Mouse (Mus musculus) heart, embryonic 12.5 days (tissue): ENCODE measurements at regions not wholly inside any gene's neighbourhood (a gene's known extent, or its start where the extent isn't known, plus 50 kb on each side); places are given as distances from the start of the nearest gene placed in this dataset.

Source experiments
- ATAC-seq: fragments of 200-750 bp; cut with Nextera tagmentation; 2 replicates; pipeline ENCODE4 v1.8.0; 2017; ENCODE audit warnings: moderate TSS enrichment, moderate library complexity; ENCODE audit not compliant: insufficient number of reproducible peaks, low FRiP score
- H3K27ac ChIP-seq: fragments of 300-500 bp; sonication (generic); 2 replicates; pipeline ENCODE4 v1.5.1; 2016; ENCODE audit warnings: mild to moderate bottlenecking, moderate library complexity; ENCODE audit not compliant: poor library complexity, severe bottlenecking
- H3K27me3 ChIP-seq: fragments of 300-500 bp; sonication (generic); replicated peaks from 2 replicates; pipeline ENCODE4 v1.6.1; 2016; ENCODE audit warnings: mild to moderate bottlenecking, moderate library complexity
- H3K36me3 ChIP-seq: fragments of 300-500 bp; sonication (generic); 2 replicates; pipeline ENCODE4 v1.6.1; 2016; ENCODE audit warnings: mild to moderate bottlenecking, moderate library complexity
- H3K4me1 ChIP-seq: fragments of 300-500 bp; sonication (generic); replicated peaks from 2 replicates; pipeline ENCODE4 v1.6.1; 2016; ENCODE audit warnings: mild to moderate bottlenecking
- H3K4me2 ChIP-seq: fragments of 300-500 bp; sonication (generic); 2 replicates; pipeline ENCODE4 v1.6.1; 2016; ENCODE audit warnings: mild to moderate bottlenecking, moderate library complexity
- H3K4me3 ChIP-seq: fragments of 300-500 bp; sonication (generic); 2 replicates; pipeline ENCODE4 v1.5.1; 2016; ENCODE audit warnings: mild to moderate bottlenecking
- H3K9ac ChIP-seq: fragments of 300-500 bp; sonication (generic); 2 replicates; pipeline ENCODE4 v1.6.1; 2016; ENCODE audit warnings: mild to moderate bottlenecking, moderate library complexity
- H3K9me3 ChIP-seq: fragments of 300-500 bp; sonication (generic); replicated peaks from 2 replicates; pipeline ENCODE4 v1.6.1; 2016; ENCODE audit warnings: mild to moderate bottlenecking, moderate library complexity
- WGBS: fragments of 180-500 bp; shearing (Covaris S2); methylation state at CpG from one replicate; pipeline ENCODE4 v1.1.7; 2016; 5-methylcytosine and 5-hydroxymethylcytosine counted together

- ATAC-seq = no peak
- no peak overlapping the region for H3K27ac ChIP-seq
- WGBS = 82% methylated on average over 12 of the region's 12 CpGs
Observed at GRCm38 (mm10) chr13:101427426-101428221, 340.4 kb downstream of the Pik3r1 start.

GRCm38 (mm10) chr13:101426461-101426860 is 341.6 kb downstream of the Pik3r1 start:
- ATAC-seq = no peak
- Histone ChIP-seq H3K4me1 (peaks cover 4% of the 10 kb centered on the region), H3K27me3 (no peaks in the 10 kb centered on the region), H3K4me3 (no peak overlapping the region), H3K9ac (no peak overlapping the region), H3K9me3 (no peaks in the 10 kb centered on the region), H3K27ac (no peak overlapping the region), H3K36me3 (no peaks in the 10 kb centered on the region), H3K4me2 (no peak overlapping the region)
- 68% methylated on average over 5 of the region's 5 CpGs for WGBS

More at GRCm38 (mm10) chr13:101427426-101428221, 340.4 kb downstream of the Pik3r1 start:
- no peak overlapping the region for H3K9ac ChIP-seq
- H3K4me3 ChIP-seq = no peak overlapping the region
- no peaks in the 10 kb centered on the region for H3K36me3 ChIP-seq
- no peaks in the 10 kb centered on the region for H3K9me3 ChIP-seq
- H3K4me2 ChIP-seq = no peak overlapping the region
- H3K4me1 ChIP-seq = no peaks in the 10 kb centered on the region
- no peaks in the 10 kb centered on the region for H3K27me3 ChIP-seq

GRCm38 (mm10) chr13:101422082-101422481 is 345.9 kb downstream of the Pik3r1 start:
- 12% methylated on average over 3 of the region's 3 CpGs for WGBS
- no peak for ATAC-seq
- H3K27me3 ChIP-seq = no peaks in the 10 kb centered on the region
- no peak overlapping the region for H3K4me2 ChIP-seq
- H3K36me3 ChIP-seq = no peaks in the 10 kb centered on the region
- no peak overlapping the region for H3K4me3 ChIP-seq
- H3K9ac ChIP-seq = no peak overlapping the region
- H3K27ac ChIP-seq = no peak overlapping the region
- peaks cover 22% of the 10 kb centered on the region for H3K4me1 ChIP-seq
- no peaks in the 10 kb centered on the region for H3K9me3 ChIP-seq

GRCm38 (mm10) chr13:101419457-101420025 is 348.5 kb downstream of the Pik3r1 start:
- ATAC-seq = no peak
- H3K9me3 ChIP-seq = no peaks in the 10 kb centered on the region
- H3K9ac ChIP-seq = no peak overlapping the region

GRCm38 (mm10) chr13:101418272-101418671 is 349.7 kb downstream of the Pik3r1 start:
- no peaks in the 10 kb centered on the region for H3K27me3 ChIP-seq
- ATAC-seq = no peak
- no peaks in the 10 kb centered on the region for H3K36me3 ChIP-seq
- no peak overlapping the region for H3K9ac ChIP-seq
- 48% methylated on average over 6 of the region's 6 CpGs for WGBS
- no peaks in the 10 kb centered on the region for H3K9me3 ChIP-seq
- H3K4me3 ChIP-seq = no peak overlapping the region
- peaks cover 22% of the 10 kb centered on the region for H3K4me1 ChIP-seq
- H3K27ac ChIP-seq = no peak overlapping the region
- H3K4me2 ChIP-seq = 0 out of 2 replicates have a peak overlapping the region, but pooled peaks have one; percentile 13

More at GRCm38 (mm10) chr13:101419457-101420025, 348.5 kb downstream of the Pik3r1 start:
- Histone ChIP-seq H3K27ac (no peak overlapping the region), H3K4me1 (peaks cover 22% of the 10 kb centered on the region), H3K4me2 (no peak overlapping the region), H3K36me3 (no peaks in the 10 kb centered on the region), H3K27me3 (no peaks in the 10 kb centered on the region), H3K4me3 (no peak overlapping the region)
- WGBS = 69% methylated on average over 7 of the region's 7 CpGs

GRCm38 (mm10) chr13:101408885-101409284 is 359.1 kb downstream of the Pik3r1 start:
- no peak overlapping the region for H3K4me3 ChIP-seq
- no peaks in the 10 kb centered on the region for H3K9me3 ChIP-seq
- H3K4me2 ChIP-seq = no peak overlapping the region
- H3K36me3 ChIP-seq = no peaks in the 10 kb centered on the region
- no peak overlapping the region for H3K27ac ChIP-seq
- 80% methylated on average over 4 of the region's 4 CpGs for WGBS
- ATAC-seq = no peak
- H3K9ac ChIP-seq = no peak overlapping the region
- H3K4me1 ChIP-seq = no peaks in the 10 kb centered on the region
- no peaks in the 10 kb centered on the region for H3K27me3 ChIP-seq

GRCm38 (mm10) chr13:101407633-101408032 is 360.4 kb downstream of the Pik3r1 start:
- Histone ChIP-seq H3K36me3 (no peaks in the 10 kb centered on the region), H3K27me3 (no peaks in the 10 kb centered on the region), H3K4me1 (no peaks in the 10 kb centered on the region), H3K4me3 (no peak overlapping the region), H3K4me2 (no peak overlapping the region), H3K9me3 (no peaks in the 10 kb centered on the region), H3K27ac (no peak overlapping the region), H3K9ac (no peak overlapping the region)
- no peak for ATAC-seq
- WGBS = 86% methylated on average over 1 of the region's 1 CpGs

GRCm38 (mm10) chr13:101373581-101374189 is 394.3 kb downstream of the Pik3r1 start:
- no peaks in the 10 kb centered on the region for H3K36me3 ChIP-seq
- no peak overlapping the region for H3K9ac ChIP-seq
- H3K4me1 ChIP-seq = no peaks in the 10 kb centered on the region
- H3K4me3 ChIP-seq = no peak overlapping the region
- no peak overlapping the region for H3K27ac ChIP-seq
- ATAC-seq = no peak
- H3K4me2 ChIP-seq = no peak overlapping the region
- H3K9me3 ChIP-seq = no peaks in the 10 kb centered on the region
- WGBS = 84% methylated on average over 5 of the region's 5 CpGs
- no peaks in the 10 kb centered on the region for H3K27me3 ChIP-seq

GRCm38 (mm10) chr13:101371906-101372305 is 396.1 kb downstream of the Pik3r1 start:
- WGBS = 76% methylated on average over 1 of the region's 1 CpGs
- Histone ChIP-seq H3K9me3 (no peaks in the 10 kb centered on the region), H3K9ac (no peak overlapping the region), H3K4me1 (no peaks in the 10 kb centered on the region), H3K4me3 (no peak overlapping the region), H3K27me3 (no peaks in the 10 kb centered on the region), H3K27ac (no peak overlapping the region), H3K36me3 (no peaks in the 10 kb centered on the region), H3K4me2 (no peak overlapping the region)
- ATAC-seq = no peak

GRCm38 (mm10) chr13:101368170-101368569 is 399.8 kb downstream of the Pik3r1 start:
- Histone ChIP-seq H3K4me1 (no peaks in the 10 kb centered on the region), H3K27ac (no peak overlapping the region), H3K4me2 (no peak overlapping the region), H3K36me3 (no peaks in the 10 kb centered on the region), H3K4me3 (no peak overlapping the region), H3K27me3 (no peaks in the 10 kb centered on the region), H3K9me3 (no peaks in the 10 kb centered on the region), H3K9ac (no peak overlapping the region)
- WGBS = 59% methylated on average over 5 of the region's 5 CpGs
- no peak for ATAC-seq

- Histone ChIP-seq H3K27me3 (no peaks in the 10 kb centered on the region), H3K4me2 (no peak overlapping the region), H3K4me1 (no peaks in the 10 kb centered on the region), H3K9me3 (no peaks in the 10 kb centered on the region), H3K27ac (no peak overlapping the region), H3K4me3 (no peak overlapping the region), H3K9ac (no peak overlapping the region), H3K36me3 (no peaks in the 10 kb centered on the region)
- no peak for ATAC-seq
- WGBS = 81% methylated on average over 3 of the region's 3 CpGs
Observed at GRCm38 (mm10) chr13:101355363-101355762, 412.7 kb downstream of the Pik3r1 start.
